Mouse (Mus musculus) olfactory bulb, adult 2 months (tissue): Measurements from ENCODE around the gene Noxo1. TPM values are rescaled to one million over a fixed set of nuclear protein-coding genes. Genes with fewer than 3 reads are reported as not detected.
"Not testable (repeated sequence)": the region's sequence is repeated elsewhere in the genome, so short reads cannot be mapped to it uniquely, and the experiment has no call there.

Experiments used
- H3K27ac ChIP-seq: fragments of 200-500 bp; 2 replicates; pipeline ENCODE4 v1.5.1; 2012; ENCODE audit warnings: low read depth, low read length; ENCODE audit not compliant: insufficient read depth
- H3K4me1 ChIP-seq: fragments of 200-500 bp; 2 replicates; pipeline ENCODE4 v1.6.1; 2012; ENCODE audit warnings: low read length; ENCODE audit not compliant: control insufficient read depth, insufficient read depth
- H3K4me3 ChIP-seq: fragments of 200-500 bp; 2 replicates; pipeline ENCODE4 v1.5.1; 2012; ENCODE audit warnings: mild to moderate bottlenecking, low read depth, low read length, moderate library complexity; ENCODE audit not compliant: insufficient read depth
- CTCF ChIP-seq: fragments of 200-500 bp; IDR thresholded peaks from 2 replicates; pipeline ENCODE4 v1.5.1; 2012; ENCODE audit warnings: low read depth, mild to moderate bottlenecking, low read length, moderate library complexity; ENCODE audit not compliant: insufficient read depth
- POLR2A ChIP-seq: fragments of 200-500 bp; IDR thresholded peaks from 2 replicates; pipeline ENCODE4 v1.6.1; 2012; ENCODE audit warnings: mild to moderate bottlenecking, low read depth, low read length, moderate library complexity; ENCODE audit not compliant: insufficient read depth
- WGBS: fragments of 180-500 bp; shearing (Covaris S2); methylation state at CpG from one replicate; pipeline ENCODE4 v1.1.7; 2018; 5-methylcytosine and 5-hydroxymethylcytosine counted together
- polyA plus RNA-seq: library from polyadenylated mRNA; stranded (reverse); fragments of >200 nt; gene quantifications from 2 replicates; pipeline ENCODE4 v1.2.4, GENCODE M21; 2012; ENCODE audit warnings: low replicate concordance; ENCODE audit not compliant: missing spikeins, insufficient read depth, insufficient read length

The Noxo1 gene
- polyA plus RNA-seq, 1 experiment, result not detected

DNA sequence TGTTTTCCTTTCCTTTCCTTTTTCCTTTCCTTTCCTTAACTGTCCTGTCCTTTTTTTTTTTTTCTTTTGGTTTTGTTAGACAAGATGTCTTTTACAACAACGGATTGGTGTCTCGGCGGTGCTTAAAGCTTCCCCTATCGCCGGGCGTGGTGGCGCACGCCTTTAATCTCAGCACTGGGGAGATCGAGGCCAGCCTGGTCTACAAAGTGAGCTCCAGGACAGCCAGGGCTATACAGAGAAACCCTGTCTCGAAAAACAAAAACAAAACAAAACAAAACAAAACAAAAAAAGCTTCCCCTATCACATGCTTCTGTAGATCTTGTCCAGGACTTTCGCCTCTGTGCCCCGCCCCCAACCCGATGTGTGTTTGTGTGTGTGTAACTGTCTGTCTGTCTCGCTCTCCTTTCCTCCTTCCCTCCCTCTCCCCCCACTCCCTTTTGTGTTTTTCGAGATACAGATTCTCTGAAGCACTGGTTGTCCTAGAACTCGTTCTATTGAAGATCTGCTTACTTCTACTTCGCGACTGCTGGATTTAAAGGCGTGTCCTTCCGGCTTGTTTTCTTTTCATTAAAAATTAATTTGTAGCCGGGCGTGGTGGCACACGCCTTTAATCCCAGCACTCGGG is 11.9 kb downstream of the Noxo1 start:
- peak overlapping the region; percentile 25 for H3K27ac ChIP-seq
- peak overlapping the region; percentile 96 for H3K4me3 ChIP-seq
- peaks cover 6% of the 10 kb centered on the region; the same call in 1 of the 2 replicates for H3K4me1 ChIP-seq
- WGBS, result 3% methylated on average over 24 of the region's 24 CpGs
- TF ChIP-seq CTCF, result no peak

DNA sequence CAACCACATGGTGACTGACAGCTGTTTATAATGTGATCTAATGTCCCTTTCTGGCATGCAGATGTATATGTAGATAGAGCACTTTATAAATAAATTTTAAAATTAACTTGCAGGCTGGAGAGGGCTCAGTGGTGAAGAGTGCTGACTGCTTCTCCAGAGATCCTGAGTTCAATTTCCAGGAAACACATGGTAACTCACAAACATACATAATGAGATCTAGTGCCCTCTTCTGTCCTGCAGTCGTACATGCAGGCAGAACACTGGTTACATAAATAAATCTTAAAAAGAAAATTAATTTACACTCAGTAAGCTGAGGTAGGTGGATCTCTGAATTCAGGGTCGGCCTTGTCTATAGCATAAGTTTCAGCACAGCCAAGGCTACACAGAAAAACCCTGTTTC is 12.6 kb downstream of the Noxo1 start:
- no peak overlapping the region for H3K27ac ChIP-seq
- 29% methylated on average over 2 of the region's 2 CpGs for WGBS

DNA sequence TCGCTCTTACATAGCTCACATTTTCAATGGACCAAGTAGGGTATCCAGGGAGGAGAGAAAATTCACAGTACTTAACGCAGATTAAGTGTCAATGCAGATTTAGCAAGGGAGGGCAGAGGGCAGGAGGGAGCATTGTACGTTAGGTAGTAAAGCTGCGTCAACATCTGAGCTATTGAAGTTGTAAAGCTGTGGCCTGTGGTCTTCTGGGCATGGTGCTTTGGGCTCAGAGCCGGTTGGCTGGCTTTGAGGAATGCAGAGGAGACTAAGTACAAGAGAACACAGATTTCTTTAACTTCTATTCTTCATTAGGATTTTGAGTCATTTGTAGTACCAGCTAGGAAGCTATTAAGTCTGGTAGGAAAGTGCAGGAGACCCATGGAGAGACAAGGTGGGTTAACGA is 19.5 kb downstream of the Noxo1 start:
- 58% methylated on average over 6 of the region's 6 CpGs for WGBS

More for the DNA sequence above, 12.6 kb downstream of the Noxo1 start:
- no peak for TF ChIP-seq POLR2A
- no peak for TF ChIP-seq CTCF
- Histone ChIP-seq H3K4me1 (peaks cover 6% of the 10 kb centered on the region; the same call in 1 of the 2 replicates), H3K4me3 (no peak overlapping the region)

DNA sequence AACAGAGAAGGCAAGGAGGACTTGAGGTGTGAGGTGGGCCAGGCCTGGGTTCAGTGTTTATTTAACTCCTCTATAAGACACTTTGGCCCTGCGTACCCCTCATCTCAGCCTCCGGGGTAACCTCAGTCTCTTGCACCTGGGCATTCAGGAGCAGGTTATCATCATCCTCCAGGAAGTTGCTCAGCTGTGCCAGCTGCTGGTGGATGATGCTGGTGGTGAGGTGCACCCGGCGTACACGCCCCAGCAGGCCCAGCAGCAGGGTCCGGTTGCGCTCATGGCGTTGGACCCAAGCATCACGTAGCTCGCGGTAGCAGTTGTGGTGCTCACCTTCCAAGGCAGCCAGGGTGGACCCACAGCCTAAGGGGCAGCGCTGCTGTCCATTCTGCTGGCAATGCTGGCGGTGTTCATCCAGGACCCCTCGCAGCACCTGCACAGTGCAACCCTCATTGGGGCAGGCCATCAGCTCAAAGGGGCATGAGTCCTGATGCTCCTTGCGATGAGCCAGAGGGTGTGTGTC is 20.2 kb downstream of the Noxo1 start:
- Histone ChIP-seq H3K27ac (no peak overlapping the region), H3K4me1 (peaks cover 2% of the 10 kb centered on the region), H3K4me3 (no peak overlapping the region)
- TF ChIP-seq CTCF (no peak), POLR2A (no peak)
- WGBS, result 93% methylated on average over 15 of the region's 15 CpGs

More for the DNA sequence above, 19.5 kb downstream of the Noxo1 start:
- no peaks in the 10 kb centered on the region for H3K4me1 ChIP-seq
- TF ChIP-seq CTCF (no peak), POLR2A (no peak)
- no peak overlapping the region for H3K4me3 ChIP-seq
- no peak overlapping the region for H3K27ac ChIP-seq

DNA sequence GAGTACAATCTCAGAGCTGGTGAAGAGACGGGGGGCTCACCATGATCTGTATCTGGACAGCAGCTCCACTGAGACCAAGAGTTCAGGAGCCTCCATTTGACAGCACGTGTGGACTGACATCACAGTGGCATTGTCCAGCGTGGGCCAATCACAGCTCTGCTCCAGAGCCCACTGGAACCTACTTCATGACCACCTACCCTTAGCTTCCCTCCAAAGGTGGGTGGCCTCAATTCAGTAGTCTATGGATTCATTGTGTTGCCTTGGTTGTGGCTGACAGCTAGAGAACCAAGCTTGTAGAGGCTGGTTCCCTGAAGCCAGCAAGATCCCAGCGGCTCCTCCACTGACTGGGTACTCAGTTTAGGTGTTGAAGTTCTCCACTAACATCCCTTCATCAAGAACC is 21.9 kb downstream of the Noxo1 start, which contains the start of the genes Rnf151 and Rps2:
Rnf151 (minus strand) TSS at position 121 of the 400 bp plus-strand sequence.
Rps2 (plus strand) TSS at position 174 of the 400 bp plus-strand sequence.
- TF ChIP-seq CTCF (no peak), POLR2A (no peak)
- Histone ChIP-seq H3K4me1 (peaks cover 10% of the 10 kb centered on the region), H3K27ac (no peak within 1 kb of the TSS), H3K4me3 (no peak within 1 kb of the TSS)
- WGBS, result 85% methylated on average over 4 of the region's 4 CpGs

DNA sequence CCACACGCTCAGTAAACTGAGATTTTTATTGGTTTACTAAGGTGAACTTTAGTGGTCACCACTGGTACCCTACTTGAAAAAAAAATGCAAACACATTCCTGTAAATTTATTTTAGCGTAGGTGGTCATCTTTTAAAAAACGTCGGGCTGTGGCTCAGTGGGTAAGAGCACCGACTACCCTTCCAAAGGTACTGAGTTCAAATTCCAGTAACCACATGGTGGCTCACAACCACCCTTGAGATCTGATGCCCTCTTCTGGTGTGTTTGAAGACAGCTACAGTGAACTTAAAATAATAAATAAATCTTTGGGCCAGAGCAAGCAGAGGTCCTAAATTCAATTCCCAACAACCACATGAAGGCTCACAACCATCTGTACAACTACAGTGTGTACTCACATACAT is 22.9 kb downstream of the Noxo1 start:
- H3K4me3 ChIP-seq, result peak overlapping the region; percentile 97; the same call in 1 of the 2 replicates
- H3K4me1 ChIP-seq, result peaks cover 10% of the 10 kb centered on the region
- H3K27ac ChIP-seq, result not testable (repeated sequence)
- WGBS, result 65% methylated on average over 5 of the region's 5 CpGs

DNA sequence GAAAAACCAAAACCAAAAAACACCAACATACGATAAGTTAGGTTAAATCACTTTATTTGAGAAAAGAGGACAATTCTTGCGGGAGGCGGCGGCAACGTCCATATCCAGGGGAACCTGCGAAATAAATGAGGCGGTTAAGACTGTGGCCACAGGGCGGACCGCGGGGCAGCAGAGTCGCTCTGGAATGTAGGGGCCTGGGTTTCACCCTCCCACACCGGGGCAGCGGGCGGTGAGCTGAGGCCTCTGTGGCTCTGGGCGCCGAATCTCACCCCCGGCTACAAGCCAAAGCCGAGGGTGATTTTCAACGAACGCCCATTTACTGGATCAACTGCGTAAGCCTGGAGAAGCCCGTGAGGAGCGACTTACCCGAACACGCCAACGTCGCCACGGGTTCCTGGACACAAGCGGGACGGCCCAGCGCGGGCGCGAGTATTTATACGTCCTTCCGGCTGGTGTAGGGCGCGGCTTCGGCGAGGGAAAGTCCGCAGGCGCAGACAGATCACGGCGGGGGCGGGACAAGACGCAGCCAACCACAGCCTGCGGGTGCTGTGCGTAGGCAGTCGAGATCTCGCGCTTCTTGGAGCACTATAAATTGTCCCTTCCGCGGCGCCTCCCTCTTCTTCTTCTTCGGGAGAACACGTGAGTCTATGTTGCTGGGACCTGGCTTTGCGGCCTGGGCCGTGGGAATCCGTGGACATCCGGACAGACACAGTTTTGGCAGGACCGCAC is 23.6 kb downstream of the Noxo1 start:
- peak overlapping the region; percentile 97 for H3K4me3 ChIP-seq
- TF ChIP-seq CTCF (no peak), POLR2A (peak; percentile 94)
- peaks cover 10% of the 10 kb centered on the region for H3K4me1 ChIP-seq
- WGBS, result under 1% methylated on average over 61 of the region's 61 CpGs
- H3K27ac ChIP-seq, result peak overlapping the region; percentile 61; the same call in 1 of the 2 replicates

DNA sequence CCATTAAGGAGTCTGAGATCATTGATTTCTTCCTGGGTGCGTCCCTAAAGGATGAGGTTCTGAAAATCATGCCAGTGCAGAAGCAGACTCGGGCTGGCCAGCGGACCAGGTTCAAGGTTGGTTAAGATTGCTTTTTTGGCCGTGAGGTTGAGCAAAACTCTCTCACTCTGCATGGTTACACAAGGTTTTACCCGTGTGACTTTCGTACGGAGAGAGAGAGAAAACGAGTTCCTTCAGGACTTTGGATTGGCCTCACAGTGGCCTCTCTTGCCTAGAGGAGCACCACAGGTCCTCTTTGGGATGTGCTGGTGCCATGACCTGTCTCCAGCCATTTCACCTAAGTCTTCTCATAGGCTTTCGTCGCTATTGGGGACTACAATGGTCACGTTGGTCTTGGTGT is 24.6 kb downstream of the Noxo1 start:
- under 1% methylated on average over 11 of the region's 11 CpGs for WGBS
- H3K4me1 ChIP-seq, result peaks cover 10% of the 10 kb centered on the region
- peak overlapping the region; percentile 75 for H3K4me3 ChIP-seq
- not testable (repeated sequence) for H3K27ac ChIP-seq

DNA sequence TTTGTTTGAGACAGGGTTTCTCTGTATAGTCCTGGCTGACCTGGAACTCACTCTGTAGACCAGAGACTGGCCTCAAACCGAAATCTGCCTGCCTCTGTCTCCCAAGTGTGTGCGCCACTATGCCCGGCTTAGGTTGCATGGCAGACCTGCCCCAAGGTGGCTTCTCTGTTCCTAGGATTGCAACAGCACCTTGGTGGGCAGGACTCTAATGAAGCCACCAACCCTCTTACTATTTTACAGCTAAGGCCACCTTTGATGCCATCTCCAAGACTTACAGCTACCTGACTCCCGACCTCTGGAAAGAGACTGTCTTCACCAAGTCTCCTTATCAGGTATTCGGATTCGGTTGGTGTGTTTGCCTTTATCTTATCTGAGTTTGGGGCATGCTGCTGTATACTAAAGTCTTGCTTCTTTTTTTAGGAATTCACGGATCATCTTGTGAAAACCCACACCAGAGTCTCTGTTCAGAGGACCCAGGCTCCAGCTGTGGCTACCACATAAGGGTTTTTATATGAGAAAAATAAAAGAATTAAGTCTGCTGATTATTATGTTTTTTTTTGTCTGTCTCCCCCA is 25.4 kb downstream of the Noxo1 start:
- Histone ChIP-seq H3K4me3 (peak overlapping the region; percentile 15; the same call in 1 of the 2 replicates), H3K4me1 (peaks cover 10% of the 10 kb centered on the region)
- H3K27ac ChIP-seq, result not testable (repeated sequence)
- 62% methylated on average over 7 of the region's 7 CpGs for WGBS
